24 mouse cellular contexts compared by ENCODE assay signal in genomic region chr1:153316286-153316685, GRCm38 (mm10). TPM values are rescaled to one million over a fixed set of nuclear protein-coding genes. Genes with fewer than 3 reads are reported as not detected.
DNase-seq lines count a peak whose midpoint lies in the region; ATAC-seq and TF ChIP-seq lines count a peak whose summit lies in the region.
"Had no signal": no experiment of that assay in that cellular context is flagged by ENCODE, and none has a peak within 500 bp of the region (broad histone marks: within the 10 kb centered on the region; RNA-seq: fewer than 3 reads in every experiment).

No protein-coding gene starts in this region.

- DNase-seq in gastrocnemius, adult 2 months = no peak
- DNase-seq in gastrocnemius, postnatal 14 days = no peak
- no peak for DNase-seq in hindbrain, postnatal 0 days (ENCODE audit: low spot score)
- DNase-seq in hindbrain, embryonic 14.5 days (ENCODE audit: low spot score) = no peak
- no peak for DNase-seq in stomach, postnatal 0 days (ENCODE audit: low spot score)
- no peak for DNase-seq in frontal cortex, adult 2 months (ENCODE audit: extremely low spot score in 1 of 2, low spot score in 1 of 2)
- DNase-seq: adrenal gland, postnatal 14 days; cerebellum, adult 11 months; cerebellum, adult 2 months; cerebellum, adult 9-11 months; cerebellum, postnatal 25 days; forebrain, postnatal 0 days; gastrocnemius, postnatal 10 days; heart, postnatal 10 days; heart, postnatal 36 days had no signal

- H3K4me2 ChIP-seq in hindbrain, postnatal 0 days (ENCODE audit: low read depth, low read length) = no peak overlapping the region
- H3K4me2 ChIP-seq in hindbrain, embryonic 14.5 days (replicated peaks) = no peak overlapping the region
- H3K4me2 ChIP-seq in neural tube, embryonic 13.5 days = no peak overlapping the region
- H3K4me2 ChIP-seq in neural tube, embryonic 15.5 days = no peak overlapping the region
- no peak overlapping the region for H3K4me2 ChIP-seq in stomach, postnatal 0 days (replicated peaks; ENCODE audit: low read depth)
- H3K4me2 ChIP-seq: embryonic facial prominence, embryonic 12.5 days; embryonic facial prominence, embryonic 15.5 days; hindbrain, embryonic 13.5 days had no signal

- TF ChIP-seq CTCF in gastrocnemius, adult 2 months (IDR thresholded peaks at IDR 0.05) = no peak
- TF ChIP-seq CTCF in hindbrain, postnatal 0 days (IDR thresholded peaks at IDR 0.05; ENCODE audit: low read depth) = 0 out of 2 replicates have a peak, but pooled peaks have one; percentile 6
- peak; percentile 26; the same call in 1 of the 2 replicates for TF ChIP-seq CTCF in stomach, postnatal 0 days (IDR thresholded peaks at IDR 0.05; ENCODE audit: low read depth)

- H3K27ac ChIP-seq in gastrocnemius, adult 2 months = peak overlapping the region; percentile 78
- no peak overlapping the region for H3K27ac ChIP-seq in hindbrain, postnatal 0 days
- no peak overlapping the region for H3K27ac ChIP-seq in hindbrain, embryonic 14.5 days
- no peak overlapping the region; the same call in 1 of the 2 replicates for H3K27ac ChIP-seq in neural tube, embryonic 13.5 days (replicated peaks)
- H3K27ac ChIP-seq in neural tube, embryonic 15.5 days (replicated peaks) = no peak overlapping the region
- H3K27ac ChIP-seq in stomach, postnatal 0 days (replicated peaks) = no peak overlapping the region
- H3K27ac ChIP-seq: embryonic facial prominence, embryonic 12.5 days; embryonic facial prominence, embryonic 15.5 days; heart, embryonic 10.5 days; hindbrain, embryonic 10.5 days; hindbrain, embryonic 13.5 days had no signal

- TF ChIP-seq EP300 in stomach, postnatal 0 days (optimal IDR thresholded peaks at IDR 0.05) = no peak

- ATAC-seq in hindbrain, postnatal 0 days = no peak
- no peak for ATAC-seq in hindbrain, embryonic 14.5 days (ENCODE audit: low FRiP score)
- ATAC-seq in neural tube, embryonic 13.5 days (ENCODE audit: low read depth) = peak; percentile 32; the same call in 1 of the 2 replicates
- no peak for ATAC-seq in neural tube, embryonic 15.5 days (ENCODE audit: low FRiP score)
- no peak for ATAC-seq in stomach, postnatal 0 days (ENCODE audit: low FRiP score, low TSS enrichment)
- ATAC-seq: forebrain, embryonic 14.5 days; forebrain, postnatal 0 days; intestine, postnatal 0 days had no signal

- intact Hi-C loops in gastrocnemius, adult 2 months (cut with DNase I) = no loop called here
- intact Hi-C loops in gastrocnemius, postnatal 14 days (cut with DNase I; ENCODE audit: low total_unique reads) = no loop called here

- H3K4me3 ChIP-seq in gastrocnemius, adult 2 months = no peak overlapping the region
- H3K4me3 ChIP-seq in hindbrain, postnatal 0 days (ENCODE audit: low read length) = no peak overlapping the region
- H3K4me3 ChIP-seq in hindbrain, embryonic 14.5 days (replicated peaks; ENCODE audit: low read length) = no peak overlapping the region
- H3K4me3 ChIP-seq in neural tube, embryonic 13.5 days = no peak overlapping the region
- no peak overlapping the region for H3K4me3 ChIP-seq in neural tube, embryonic 15.5 days (replicated peaks)
- H3K4me3 ChIP-seq in stomach, postnatal 0 days (ENCODE audit: low read depth, low read length) = no peak overlapping the region
- H3K4me3 ChIP-seq: embryonic facial prominence, embryonic 12.5 days; embryonic facial prominence, embryonic 15.5 days; heart, embryonic 10.5 days; hindbrain, embryonic 10.5 days; hindbrain, embryonic 13.5 days had no signal

- H3K9me3 ChIP-seq in hindbrain, postnatal 0 days (ENCODE audit: low read length) = no peaks in the 10 kb centered on the region
- no peaks in the 10 kb centered on the region for H3K9me3 ChIP-seq in hindbrain, embryonic 14.5 days (ENCODE audit: control insufficient read depth, low read length)
- no peaks in the 10 kb centered on the region for H3K9me3 ChIP-seq in neural tube, embryonic 13.5 days
- H3K9me3 ChIP-seq in neural tube, embryonic 15.5 days (replicated peaks) = no peaks in the 10 kb centered on the region
- H3K9me3 ChIP-seq in stomach, postnatal 0 days (ENCODE audit: control insufficient read depth, low read length) = no peaks in the 10 kb centered on the region
- H3K9me3 ChIP-seq: embryonic facial prominence, embryonic 12.5 days; embryonic facial prominence, embryonic 15.5 days; heart, embryonic 10.5 days; hindbrain, embryonic 10.5 days; hindbrain, embryonic 13.5 days had no signal

- peaks cover 3% of the 10 kb centered on the region; the same call in 1 of the 2 replicates for H3K4me1 ChIP-seq in hindbrain, postnatal 0 days (ENCODE audit: insufficient read depth, low read length)
- H3K4me1 ChIP-seq in hindbrain, embryonic 14.5 days (replicated peaks; ENCODE audit: control insufficient read depth, insufficient read depth, low read length) = peaks cover 3% of the 10 kb centered on the region; the same call in 1 of the 2 replicates
- peaks cover 41% of the 10 kb centered on the region for H3K4me1 ChIP-seq in neural tube, embryonic 13.5 days (replicated peaks)
- H3K4me1 ChIP-seq in neural tube, embryonic 15.5 days = peaks cover 15% of the 10 kb centered on the region
- H3K4me1 ChIP-seq in stomach, postnatal 0 days (replicated peaks; ENCODE audit: control insufficient read depth, insufficient read depth) = peaks cover under 1% of the 10 kb centered on the region

- H3K36me3 ChIP-seq in hindbrain, postnatal 0 days (ENCODE audit: insufficient read depth, low read length) = no peaks in the 10 kb centered on the region
- H3K36me3 ChIP-seq in hindbrain, embryonic 14.5 days (replicated peaks; ENCODE audit: control insufficient read depth, insufficient read depth) = no peaks in the 10 kb centered on the region
- H3K36me3 ChIP-seq in neural tube, embryonic 13.5 days = 0 out of 2 replicates have a peak, but pooled peaks cover 5% of the 10 kb centered on the region
- H3K36me3 ChIP-seq in neural tube, embryonic 15.5 days = no peaks in the 10 kb centered on the region
- no peaks in the 10 kb centered on the region for H3K36me3 ChIP-seq in stomach, postnatal 0 days (ENCODE audit: control insufficient read depth, insufficient read depth, low read length)
- H3K36me3 ChIP-seq: embryonic facial prominence, embryonic 12.5 days; embryonic facial prominence, embryonic 15.5 days; hindbrain, embryonic 13.5 days had no signal

- H3K9ac ChIP-seq in hindbrain, postnatal 0 days (replicated peaks; ENCODE audit: low read length) = no peak overlapping the region
- H3K9ac ChIP-seq in hindbrain, embryonic 14.5 days = no peak overlapping the region
- H3K9ac ChIP-seq in neural tube, embryonic 13.5 days = no peak overlapping the region
- no peak overlapping the region for H3K9ac ChIP-seq in neural tube, embryonic 15.5 days (replicated peaks)
- no peak overlapping the region for H3K9ac ChIP-seq in stomach, postnatal 0 days (ENCODE audit: low read length)
- H3K9ac ChIP-seq: embryonic facial prominence, embryonic 12.5 days; embryonic facial prominence, embryonic 15.5 days; forebrain, postnatal 0 days; hindbrain, embryonic 13.5 days had no signal

- no peaks in the 10 kb centered on the region for H3K27me3 ChIP-seq in hindbrain, postnatal 0 days (ENCODE audit: insufficient read depth, low read length)
- H3K27me3 ChIP-seq in hindbrain, embryonic 14.5 days (ENCODE audit: control insufficient read depth, insufficient read depth, low read length) = no peaks in the 10 kb centered on the region
- H3K27me3 ChIP-seq in neural tube, embryonic 13.5 days = no peaks in the 10 kb centered on the region
- no peaks in the 10 kb centered on the region for H3K27me3 ChIP-seq in neural tube, embryonic 15.5 days (replicated peaks)
- H3K27me3 ChIP-seq in stomach, postnatal 0 days (ENCODE audit: control insufficient read depth, insufficient read depth, low read length) = no peaks in the 10 kb centered on the region
- H3K27me3 ChIP-seq: embryonic facial prominence, embryonic 12.5 days; embryonic facial prominence, embryonic 15.5 days; hindbrain, embryonic 13.5 days had no signal

RNA-seq across cellular contexts. Expression of gene Lamc1, which starts 16.3 kb away (rescaled TPM):
- 10 to 100 TPM; 67.7 to 71.6 TPM for total RNA-seq in gastrocnemius, adult 2 months (2021)
- total RNA-seq in gastrocnemius, postnatal 14 days (2021) = 100 to 1,000 TPM; 217 to 268 TPM
- total RNA-seq in hindbrain, postnatal 0 days (2014; rRNA removed) = 46.1 and 52.9 TPM in 2 replicates
- 13.5 and 13.9 TPM in 2 replicates for polyA plus RNA-seq in hindbrain, postnatal 0 days (2015; fragmentation: Nextera tagmentation; extraction: Ambion mirVana)
- polyA plus RNA-seq in hindbrain, embryonic 14.5 days (2014; fragmentation: Nextera tagmentation; extraction: Ambion mirVana) = 28.1 and 29.2 TPM in 2 replicates
- polyA plus RNA-seq in neural tube, embryonic 13.5 days (2015; fragmentation: Nextera tagmentation; extraction: Ambion mirVana) = 25.8 and 27.7 TPM in 2 replicates
- polyA plus RNA-seq in neural tube, embryonic 15.5 days (2015; fragmentation: Nextera tagmentation; extraction: Ambion mirVana) = 17.1 and 22.8 TPM in 2 replicates
- 41.6 and 41.8 TPM in 2 replicates for polyA plus RNA-seq in stomach, postnatal 0 days (2015; fragmentation: Nextera tagmentation; extraction: Ambion mirVana)
- 24.4 and 25.8 TPM in 2 replicates for polyA plus RNA-seq in frontal cortex, adult 2 months (2012; rRNA removed)
